Mouse (Mus musculus): ENCODE results near the gene 1700067K01Rik. TPM values are rescaled to one million over a fixed set of nuclear protein-coding genes. Genes with fewer than 3 reads are reported as not detected.
A peak's percentile ranks its signal among the peaks of the same experiment; 100 is the strongest.

1700067K01Rik gene
- polyA plus RNA-seq, 1 experiment from 2014 or later = 1.6 TPM

MicroRNAs encoded within 50 kb of the gene (microRNA counts, 519-probe panel; counts per million panel counts)
- microRNA mmu-miR-1199 = not detected

Small RNA genes lying within 50 kb of the gene (microRNA-seq; reads per million reads assigned to microRNA genes)
- gene Mir1199 (not detected), gene Mir8111 (2.8 reads per million, percentile 7 among the genes with 10 or more reads in this experiment)

Other genes with a start within 250 kb of the 1700067K01Rik start
- gene Adgrl1, start 101.4 kb upstream of the 1700067K01Rik start, polyA plus RNA-seq (2016; fragmentation: Nextera tagmentation; extraction: Ambion mirVana) = 28.2 and 32.7 TPM in 2 replicates
- gene Gm10644, start 46.3 kb upstream of the 1700067K01Rik start, polyA plus RNA-seq (2016; fragmentation: Nextera tagmentation; extraction: Ambion mirVana) = 0.40 and 0.63 TPM in 2 replicates
- 52.2 and 54.3 TPM in 2 replicates for gene Asf1b, start 46.0 kb upstream of the 1700067K01Rik start, polyA plus RNA-seq (2016; fragmentation: Nextera tagmentation; extraction: Ambion mirVana)
- gene Prkaca, start 28.5 kb upstream of the 1700067K01Rik start, polyA plus RNA-seq (2016; fragmentation: Nextera tagmentation; extraction: Ambion mirVana) = 186 and 196 TPM in 2 replicates
- 13.0 and 14.4 TPM in 2 replicates for gene Samd1, start 3.8 kb upstream of the 1700067K01Rik start, polyA plus RNA-seq (2016; fragmentation: Nextera tagmentation; extraction: Ambion mirVana)
- gene 2210011C24Rik, start 10.7 kb downstream of the 1700067K01Rik start, polyA plus RNA-seq (2016; fragmentation: Nextera tagmentation; extraction: Ambion mirVana) = 0.64 TPM in 1 of 2 replicates, not detected in the other
- 4.7 and 6.7 TPM in 2 replicates for gene Palm3, start 20.0 kb downstream of the 1700067K01Rik start, polyA plus RNA-seq (2016; fragmentation: Nextera tagmentation; extraction: Ambion mirVana)
- gene Il27ra, start 41.1 kb downstream of the 1700067K01Rik start, polyA plus RNA-seq (2016; fragmentation: Nextera tagmentation; extraction: Ambion mirVana) = 0.61 and 0.68 TPM in 2 replicates
- not detected in 2 replicates for gene Rln3, start 43.5 kb downstream of the 1700067K01Rik start, polyA plus RNA-seq (2016; fragmentation: Nextera tagmentation; extraction: Ambion mirVana)
- 1.5 and 1.9 TPM in 2 replicates for gene Gm10643, start 63.6 kb downstream of the 1700067K01Rik start, polyA plus RNA-seq (2016; fragmentation: Nextera tagmentation; extraction: Ambion mirVana)
- 10.1 and 11.1 TPM in 2 replicates for gene Rfx1, start 65.3 kb downstream of the 1700067K01Rik start, polyA plus RNA-seq (2016; fragmentation: Nextera tagmentation; extraction: Ambion mirVana)
- 16.3 and 17.0 TPM in 2 replicates for gene Dcaf15, start 103.3 kb downstream of the 1700067K01Rik start, polyA plus RNA-seq (2016; fragmentation: Nextera tagmentation; extraction: Ambion mirVana)
- gene Podnl1, start 124.5 kb downstream of the 1700067K01Rik start, polyA plus RNA-seq (2016; fragmentation: Nextera tagmentation; extraction: Ambion mirVana) = 0.83 and 1.1 TPM in 2 replicates
- gene Cc2d1a, start 146.4 kb downstream of the 1700067K01Rik start, polyA plus RNA-seq (2016; fragmentation: Nextera tagmentation; extraction: Ambion mirVana) = 26.2 and 28.7 TPM in 2 replicates
- gene 4930432K21Rik, start 146.5 kb downstream of the 1700067K01Rik start, polyA plus RNA-seq (2016; fragmentation: Nextera tagmentation; extraction: Ambion mirVana) = 1.6 TPM in 2 replicates
- gene Nanos3, start 183.7 kb downstream of the 1700067K01Rik start, polyA plus RNA-seq (2016; fragmentation: Nextera tagmentation; extraction: Ambion mirVana) = 3.3 and 5.5 TPM in 2 replicates
- 33.1 and 34.3 TPM in 2 replicates for gene Zswim4, start 235.6 kb downstream of the 1700067K01Rik start, polyA plus RNA-seq (2016; fragmentation: Nextera tagmentation; extraction: Ambion mirVana)
- gene D8Ertd738e, start 248.2 kb downstream of the 1700067K01Rik start, polyA plus RNA-seq (2016; fragmentation: Nextera tagmentation; extraction: Ambion mirVana) = 338 and 352 TPM in 2 replicates

Data from limb, embryonic 12.5 days (tissue).